Mouse (Mus musculus): ENCODE measurements around the gene Ooep. TPM values are rescaled to one million over a fixed set of nuclear protein-coding genes. Genes with fewer than 3 reads are reported as not detected.
A peak's percentile ranks its signal among the peaks of the same experiment; 100 is the strongest.
"Not testable (repeated sequence)": the region's sequence is repeated elsewhere in the genome, so short reads cannot be mapped to it uniquely, and the experiment has no call there.

The Ooep gene
- polyA plus RNA-seq, 1 experiment, result 3.9 TPM

- no peak for DNase-seq (ENCODE audit: low read depth)
- TF ChIP-seq CTCF (IDR thresholded peaks at IDR 0.05; ENCODE audit: borderline replicate concordance, extremely low read depth, insufficient read depth, insufficient read length) (no peak), POLR2A (IDR thresholded peaks at IDR 0.05; ENCODE audit: borderline replicate concordance, extremely low read depth, insufficient read depth, insufficient read length, poor library complexity, severe bottlenecking) (no peak)
These were observed 31.5 kb downstream of the Ooep start for GRCm38 (mm10) chr9:78347004-78347403.

GRCm38 (mm10) chr9:78345235-78345634 lies 33.3 kb downstream of the Ooep start:
- not testable (repeated sequence) for DNase-seq (ENCODE audit: low read depth)

- not testable (repeated sequence) for DNase-seq (ENCODE audit: low read depth)
These were observed 35.5 kb downstream of the Ooep start for GRCm38 (mm10) chr9:78343055-78343454.

- not testable (repeated sequence) for DNase-seq (ENCODE audit: low read depth)
These were observed 36.0 kb downstream of the Ooep start for GRCm38 (mm10) chr9:78342494-78342893.

DNA sequence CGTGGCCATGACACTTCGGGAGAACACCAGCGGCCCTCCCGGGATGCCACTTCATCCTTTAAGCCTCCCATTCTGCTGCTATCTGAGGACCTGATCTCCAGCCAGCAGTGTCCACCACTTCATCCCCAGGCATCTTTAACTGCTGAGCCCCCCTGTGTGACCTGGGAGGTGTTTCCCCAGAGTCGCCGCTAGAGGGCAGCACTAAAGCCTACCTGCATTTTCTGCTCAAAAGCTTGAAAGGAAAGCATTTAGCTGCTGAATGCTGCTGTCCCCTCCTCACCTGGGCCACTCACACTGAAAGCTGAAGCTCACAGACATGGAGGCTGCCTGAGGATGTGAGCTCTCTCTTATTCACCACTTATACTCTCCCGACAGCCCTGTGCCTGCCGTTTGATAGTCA lies 38.2 kb downstream of the Ooep start:
- peak; percentile 68 for TF ChIP-seq CTCF (IDR thresholded peaks at IDR 0.05; ENCODE audit: borderline replicate concordance, extremely low read depth, insufficient read depth, insufficient read length)
- DNase-seq (ENCODE audit: low read depth), result peak; percentile 57

- peak; percentile 53 for DNase-seq (ENCODE audit: low read depth)
These were observed 41.5 kb downstream of the Ooep start for GRCm38 (mm10) chr9:78337050-78337449.

DNA sequence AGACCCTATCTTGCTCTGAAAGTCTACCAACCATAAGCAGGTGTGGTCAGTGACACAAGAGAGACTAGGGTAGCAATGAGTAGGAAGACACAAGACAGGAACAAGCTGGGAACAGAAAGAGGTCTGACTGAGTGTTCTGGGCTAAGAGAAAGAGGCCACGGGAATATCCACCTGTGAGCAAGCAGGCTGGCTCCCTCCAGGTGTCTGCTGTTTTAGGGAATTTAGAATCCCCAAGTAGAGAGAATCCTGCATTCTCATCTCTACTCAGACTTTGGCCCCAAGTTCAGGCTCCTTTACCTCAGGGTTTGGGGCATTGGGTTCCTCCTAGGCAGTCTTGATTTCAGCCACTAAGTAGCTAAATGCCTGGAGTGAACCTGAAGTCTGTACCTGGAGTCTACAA lies 51.2 kb downstream of the Ooep start, which contains the start of gene Omt2b:
TSS of gene Omt2b (plus strand) at position 301 of the 400 bp plus-strand sequence.
- DNase-seq (ENCODE audit: low read depth), result not testable (repeated sequence)

Other genes starting within 250 kb of the Ooep start
- gene Gsta4, start 196.0 kb downstream of the Ooep start, polyA plus RNA-seq (2012; rRNA removed), result 10.6 and 14.7 TPM in 2 replicates
- gene Gsta1, start 148.1 kb downstream of the Ooep start, polyA plus RNA-seq (2012; rRNA removed), result 0.19 TPM in 1 of 2 replicates, not detected in the other
- gene Gm3776, start 121.6 kb downstream of the Ooep start, polyA plus RNA-seq (2012; rRNA removed), result not detected in 2 replicates
- gene Gm10639, start 88.8 kb downstream of the Ooep start, polyA plus RNA-seq (2012; rRNA removed), result not detected in 2 replicates
- not detected in 2 replicates for gene Omt2a, start 63.9 kb downstream of the Ooep start, polyA plus RNA-seq (2012; rRNA removed)
- gene Omt2b, start 51.1 kb downstream of the Ooep start, polyA plus RNA-seq (2012; rRNA removed), result not detected in 2 replicates
- gene Gsta2, start 22.9 kb downstream of the Ooep start, polyA plus RNA-seq (2012; rRNA removed), result 0.20 TPM in 1 of 2 replicates, not detected in the other
- gene Dppa5a, start 10.5 kb downstream of the Ooep start, polyA plus RNA-seq (2012; rRNA removed), result 4.1 and 4.5 TPM in 2 replicates
- gene Ddx43, start 17.1 kb upstream of the Ooep start, polyA plus RNA-seq (2012; rRNA removed), result 0.27 and 0.42 TPM in 2 replicates
- gene Cgas, start 64.5 kb upstream of the Ooep start, polyA plus RNA-seq (2012; rRNA removed), result 0.67 and 0.97 TPM in 2 replicates
- gene Mto1, start 69.5 kb upstream of the Ooep start, polyA plus RNA-seq (2012; rRNA removed), result 23.8 and 25.0 TPM in 2 replicates
- 0.40 and 0.55 TPM in 2 replicates for gene Gm17324, start 70.1 kb upstream of the Ooep start, polyA plus RNA-seq (2012; rRNA removed)
- gene Eef1a1, start 110.4 kb upstream of the Ooep start, polyA plus RNA-seq (2012; rRNA removed), result 6,510 and 8,462 TPM in 2 replicates
- gene Slc17a5, start 209.3 kb upstream of the Ooep start, polyA plus RNA-seq (2012; rRNA removed), result 9.3 and 11.5 TPM in 2 replicates
- gene Cd109, start 236.8 kb upstream of the Ooep start, polyA plus RNA-seq (2012; rRNA removed), result 1.3 and 2.0 TPM in 2 replicates